Mouse (Mus musculus): ENCODE data around the gene Capn2.

DNA sequence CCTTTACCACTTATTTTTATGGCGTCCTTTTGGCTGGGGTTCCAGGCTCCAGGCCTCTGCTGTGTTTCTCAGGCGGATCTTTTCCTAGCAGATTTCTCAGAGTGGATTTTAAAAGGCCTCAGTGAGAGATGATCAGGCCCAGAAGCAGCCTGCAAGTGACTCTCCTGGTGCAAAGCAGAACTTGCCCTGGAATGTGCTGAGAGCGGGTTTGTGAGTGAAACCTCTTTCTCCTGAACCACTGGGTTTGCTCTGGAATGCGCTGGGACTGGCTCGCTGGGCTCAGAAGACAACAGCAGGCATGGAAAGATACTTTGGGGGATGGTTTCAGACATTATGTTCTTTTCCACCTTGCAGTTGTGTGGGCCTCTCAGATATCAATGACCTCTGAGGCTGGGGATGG lies 24.7 kb upstream of the Capn2 start:
- TF ChIP-seq POLR2A (IDR thresholded peaks at IDR 0.05; ENCODE audit: borderline replicate concordance, control insufficient read depth, low read depth, low read length) (no peak), CTCF (IDR thresholded peaks at IDR 0.05; ENCODE audit: control insufficient read depth, insufficient read depth, low read length) (no peak)

All from bone marrow, adult 2 months (tissue).